Mouse (Mus musculus): Measurements from ENCODE around the gene Cdc37.

The Cdc37 gene

GRCm38 (mm10) chr9:21167140-21168097 is 17.6 kb upstream of the Cdc37 start:
- no peak for DNase-seq (ENCODE audit: low spot score in 2 of 2)

DNA sequence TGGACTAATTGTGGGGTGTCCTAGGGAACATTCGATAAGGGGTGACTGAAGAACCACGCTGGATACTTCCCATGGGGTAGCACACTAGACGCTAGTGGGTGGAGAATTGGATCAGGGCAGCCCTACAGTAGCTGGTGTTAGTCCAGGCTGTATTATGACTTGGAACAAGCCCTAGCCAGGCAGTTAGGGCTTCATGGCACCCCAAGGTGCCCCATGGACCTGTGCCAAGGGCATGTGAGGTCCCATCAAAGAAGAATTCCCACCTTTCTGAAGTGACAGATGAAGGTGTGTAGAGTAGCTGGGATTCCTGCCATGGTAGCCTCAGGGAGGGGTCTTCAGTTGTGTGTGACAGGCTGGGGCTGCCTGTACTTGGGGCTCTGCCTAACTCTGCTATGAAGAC is 16.7 kb upstream of the Cdc37 start:
- no peak for DNase-seq (ENCODE audit: low spot score in 2 of 2)

DNA sequence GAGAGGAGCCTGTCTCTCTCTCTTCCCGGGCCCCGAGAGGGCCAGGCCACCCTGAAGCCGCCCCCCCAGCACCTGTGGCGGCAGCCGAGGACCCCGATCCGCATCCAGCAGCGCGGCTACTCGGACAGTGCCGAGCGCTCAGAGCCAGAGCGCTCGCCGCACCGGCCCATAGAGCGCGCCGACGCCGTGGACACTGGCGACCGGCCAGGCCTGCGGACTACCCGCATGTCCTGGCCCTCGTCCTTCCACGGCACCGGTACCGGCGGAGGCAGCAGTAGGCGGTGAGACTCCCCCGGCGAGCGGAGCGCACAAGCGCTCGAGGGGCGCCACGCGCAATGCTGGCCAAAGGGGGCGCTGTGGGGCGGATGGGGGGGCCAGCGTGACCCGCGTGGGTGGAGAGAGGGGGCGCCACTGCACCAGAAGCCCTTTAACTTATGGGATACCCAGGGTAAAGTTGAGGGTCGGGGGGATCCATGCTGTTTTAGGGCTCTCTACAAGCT is 16.2 kb upstream of the Cdc37 start:
- peak; percentile 44 to 54 for DNase-seq (ENCODE audit: low spot score in 2 of 2)

DNA sequence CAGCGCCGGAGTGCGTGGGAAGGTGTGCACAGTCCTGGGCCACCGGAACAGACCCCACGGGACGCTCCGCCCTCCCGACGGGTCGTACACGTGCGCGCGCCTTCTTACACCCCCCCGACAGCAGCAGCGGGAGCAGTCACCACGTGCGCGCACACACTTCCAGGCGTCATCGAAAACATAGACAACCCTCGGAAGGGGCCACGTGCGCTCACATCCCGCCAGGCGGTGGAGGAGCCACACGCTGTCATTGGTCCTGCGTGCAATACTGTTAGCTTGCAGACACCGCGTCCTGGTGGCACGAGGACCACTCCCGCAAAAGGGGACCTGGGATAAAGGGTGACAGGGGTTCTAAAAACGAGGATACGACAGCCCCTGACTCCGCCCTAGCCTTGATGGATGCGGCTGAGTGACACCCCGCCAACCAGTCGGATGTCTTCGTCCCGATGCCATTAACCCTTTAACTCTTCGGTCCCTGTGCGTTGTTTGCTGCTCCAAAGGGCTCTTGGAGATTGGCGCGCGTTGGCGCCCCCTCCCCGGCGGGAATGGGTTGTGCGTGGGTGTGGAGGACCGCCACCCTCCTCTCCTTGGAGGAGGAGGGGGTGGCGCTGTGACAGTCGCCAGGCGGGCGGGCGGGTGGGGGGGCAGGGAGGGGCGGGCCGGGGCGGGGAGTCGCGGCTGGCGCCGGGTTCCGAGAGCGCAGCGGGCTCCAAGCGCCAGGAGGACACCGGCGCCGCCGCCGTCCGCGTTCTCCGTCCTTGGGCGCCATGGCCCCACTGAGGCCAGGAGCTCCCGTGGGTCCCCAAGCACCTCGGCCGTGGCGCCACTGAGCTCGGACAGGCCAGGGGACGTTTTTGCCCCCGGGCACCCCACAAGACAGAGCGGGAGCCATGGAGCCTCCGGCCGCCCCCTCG is 15.5 kb upstream of the Cdc37 start, which contains the start of gene Pde4a:
Pde4a (plus strand) TSS at position 674 of the 911 bp plus-strand sequence.
- DNase-seq (ENCODE audit: low spot score in 2 of 2), result peak; percentile 77 to 83

- peak; percentile 81 to 82 for DNase-seq (ENCODE audit: low spot score in 2 of 2)
Observed at GRCm38 (mm10) chr9:21164072-21164471, 14.3 kb upstream of the Cdc37 start.

DNA sequence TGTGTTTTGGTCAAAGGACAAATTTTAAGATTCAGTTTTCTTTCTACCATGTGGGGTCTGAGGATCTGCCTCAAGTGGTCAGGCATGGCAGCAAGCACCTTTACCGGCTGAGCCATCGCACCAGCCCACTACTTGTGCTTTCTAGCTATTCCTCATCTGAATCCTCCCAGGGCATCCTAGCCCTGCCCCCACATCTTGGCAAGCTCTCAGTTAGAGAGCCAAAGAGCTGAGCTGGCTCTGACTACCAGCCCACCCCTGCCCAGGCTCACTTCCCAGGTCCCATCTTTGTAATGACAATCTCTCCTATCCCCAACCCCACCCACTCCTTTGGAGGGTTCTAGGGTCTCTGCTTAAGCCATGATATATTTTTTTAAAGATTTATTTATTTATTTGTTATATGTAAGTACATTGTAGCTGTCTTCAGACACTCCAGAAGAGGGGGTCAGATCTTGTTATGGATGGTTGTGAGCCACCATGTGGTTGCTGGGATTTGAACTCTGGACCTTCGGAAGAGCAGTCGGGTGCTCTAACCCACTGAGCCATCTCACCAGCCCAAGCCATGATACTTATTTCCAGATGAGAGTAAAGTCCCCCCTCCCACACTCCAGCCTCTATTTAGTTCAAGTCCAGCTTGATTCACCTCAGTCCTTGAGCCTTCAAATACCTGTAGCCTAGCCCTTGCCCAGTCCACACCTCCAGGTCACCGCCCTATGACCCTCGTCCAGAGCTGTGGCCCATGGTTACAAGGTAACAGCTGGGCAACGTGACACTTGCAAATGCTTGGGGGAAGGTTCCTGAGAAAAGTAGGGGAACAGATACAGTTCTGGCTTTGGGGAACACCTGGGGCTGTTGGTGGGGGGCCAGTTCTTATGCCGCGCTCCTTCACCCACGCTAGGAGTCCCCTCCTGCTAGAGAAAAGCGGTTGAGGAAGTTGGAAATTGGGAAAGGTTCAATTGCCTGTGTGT is 13.6 kb upstream of the Cdc37 start:
- peak; percentile 41 to 60 for DNase-seq (ENCODE audit: low spot score in 2 of 2)

- DNase-seq (ENCODE audit: low spot score in 2 of 2), result peak; percentile 95 to 96
Observed at GRCm38 (mm10) chr9:21161209-21161909, 11.6 kb upstream of the Cdc37 start.

GRCm38 (mm10) chr9:21154787-21155186 is 5.0 kb upstream of the Cdc37 start:
- DNase-seq (ENCODE audit: low spot score in 2 of 2), result no peak

- peak in 1 of 2 experiments; percentile 35 for DNase-seq (ENCODE audit: low spot score in 2 of 2)
Observed at GRCm38 (mm10) chr9:21153833-21154232, 4.1 kb upstream of the Cdc37 start.

GRCm38 (mm10) chr9:21153331-21153730 is 3.5 kb upstream of the Cdc37 start:
- no peak for DNase-seq (ENCODE audit: low spot score in 2 of 2)

- DNase-seq (ENCODE audit: low spot score in 2 of 2), result peak; percentile 80
Observed at GRCm38 (mm10) chr9:21152715-21153114, 2.9 kb upstream of the Cdc37 start.

DNA sequence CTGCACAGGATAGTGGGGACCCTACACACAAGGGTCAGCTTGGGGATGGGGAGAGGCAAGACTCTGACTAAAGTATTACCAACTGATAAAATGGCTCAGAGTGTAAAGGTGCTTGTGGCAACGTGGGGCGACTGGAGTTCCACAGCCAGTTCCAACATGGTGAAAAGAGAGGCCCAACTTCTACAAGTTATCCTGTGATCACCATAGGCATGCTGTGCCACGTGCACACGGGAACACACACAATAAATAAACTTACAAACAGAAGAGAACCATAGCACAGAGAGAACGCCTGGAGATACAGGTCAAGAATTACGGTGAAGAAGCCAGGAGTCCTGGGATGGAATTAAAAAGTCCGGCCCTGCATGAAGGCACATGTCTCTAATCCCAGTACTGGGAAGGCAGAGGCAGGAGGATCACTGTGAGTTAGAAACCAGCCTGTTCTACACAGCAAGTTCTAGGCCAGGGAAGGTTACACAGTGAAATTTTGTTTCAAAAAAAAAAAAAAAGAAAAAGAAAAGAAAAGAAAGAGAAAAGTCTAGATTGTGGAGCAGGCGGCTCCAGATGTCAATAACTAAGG is 617 bp downstream of the Cdc37 start:
- no peak for DNase-seq (ENCODE audit: low spot score in 2 of 2)

- DNase-seq (ENCODE audit: low spot score in 2 of 2), result no peak
Observed at GRCm38 (mm10) chr9:21148427-21148826, 1.4 kb downstream of the Cdc37 start.

GRCm38 (mm10) chr9:21146722-21147121 is 3.1 kb downstream of the Cdc37 start:
- no peak for DNase-seq (ENCODE audit: low spot score in 2 of 2)

GRCm38 (mm10) chr9:21145431-21145830 is 4.4 kb downstream of the Cdc37 start:
- no peak for DNase-seq (ENCODE audit: low spot score in 2 of 2)

GRCm38 (mm10) chr9:21144361-21144760 is 5.4 kb downstream of the Cdc37 start:
- no peak for DNase-seq (ENCODE audit: low spot score in 2 of 2)

DNA sequence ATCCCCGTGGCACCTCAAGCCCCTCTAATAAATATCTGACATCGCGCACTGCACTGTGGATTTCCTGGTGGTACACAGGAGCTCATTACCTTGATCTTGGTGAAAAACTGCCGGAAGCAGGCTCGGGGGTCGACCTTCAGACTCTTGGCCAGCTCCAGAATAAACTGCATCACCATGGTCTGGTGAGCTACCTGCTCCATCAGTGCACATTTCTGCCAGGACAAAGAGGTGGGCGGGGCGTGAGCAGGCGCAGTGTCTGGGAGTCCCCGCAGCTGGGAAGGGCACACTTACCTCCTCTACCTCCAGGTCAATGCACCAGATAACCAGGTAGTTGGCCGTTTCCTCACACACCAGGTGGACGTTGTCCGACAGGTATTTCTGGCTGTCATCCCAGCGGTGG is 7.9 kb downstream of the Cdc37 start:
- no peak for DNase-seq (ENCODE audit: low spot score in 2 of 2)

- no peak for DNase-seq (ENCODE audit: low spot score in 2 of 2)
Observed at GRCm38 (mm10) chr9:21138386-21138785, 11.4 kb downstream of the Cdc37 start.

- DNase-seq (ENCODE audit: low spot score in 2 of 2), result peak; percentile 73 to 75
Observed at GRCm38 (mm10) chr9:21137229-21137628, 12.6 kb downstream of the Cdc37 start.

GRCm38 (mm10) chr9:21136401-21136800 is 13.4 kb downstream of the Cdc37 start:
- no peak for DNase-seq (ENCODE audit: low spot score in 2 of 2)
